Mouse (Mus musculus): Measurements from ENCODE around the gene Ppfibp1. TPM values are rescaled to one million over a fixed set of nuclear protein-coding genes. Genes with fewer than 3 reads are reported as not detected.

Ppfibp1 gene
- polyA plus RNA-seq, 1 experiment from 2014 or later, result 12.9 TPM

DNA sequence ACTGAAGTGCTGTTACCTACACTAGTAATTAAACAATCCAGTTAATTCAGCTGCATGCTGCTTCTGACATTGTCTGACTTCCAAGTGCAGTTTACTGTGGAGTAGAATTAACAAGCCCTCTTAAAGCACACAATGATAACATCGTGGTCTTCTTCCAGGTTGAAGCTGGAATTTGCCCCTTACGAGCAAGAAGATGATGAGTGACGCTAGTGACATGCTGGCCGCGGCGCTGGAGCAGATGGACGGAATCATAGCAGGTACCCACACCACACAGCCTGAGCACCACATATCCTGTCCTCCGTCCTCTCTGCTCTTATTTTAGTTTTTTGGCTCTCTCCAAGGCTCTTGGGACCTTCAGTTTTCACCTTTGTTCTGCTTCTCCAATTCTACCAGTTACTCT is 88.2 kb downstream of the Ppfibp1 start:
- WGBS (ENCODE audit: insufficient replicate concordance), result 75% methylated on average over 8 of the region's 8 CpGs

GRCm38 (mm10) chr6:146978691-146979114 is 90.4 kb downstream of the Ppfibp1 start:
- Histone ChIP-seq H3K27ac (ENCODE audit: low read length) (no peak overlapping the region), H3K4me1 (ENCODE audit: control insufficient read depth, low read depth, low read length) (no peaks in the 10 kb centered on the region), H3K4me2 (ENCODE audit: low read depth, low read length) (no peak overlapping the region), H3K9ac (ENCODE audit: low read depth, low read length) (no peak overlapping the region), H3K9me3 (replicated peaks; ENCODE audit: control insufficient read depth, low read length) (no peaks in the 10 kb centered on the region), H3K36me3 (ENCODE audit: control insufficient read depth, insufficient read depth) (peaks cover 3% of the 10 kb centered on the region; the same call in 1 of the 2 replicates), H3K27me3 (ENCODE audit: control insufficient read depth, insufficient read depth, low read depth, low read length) (no peaks in the 10 kb centered on the region), H3K4me3 (ENCODE audit: low read depth, low read length) (no peak overlapping the region)
- ATAC-seq (ENCODE audit: low read depth), result peak; percentile 37; the same call in 1 of the 2 replicates
- 45% methylated on average over 5 of the region's 5 CpGs for WGBS (ENCODE audit: insufficient replicate concordance)

More for the DNA sequence above, 88.2 kb downstream of the Ppfibp1 start:
- H3K9me3 ChIP-seq (replicated peaks; ENCODE audit: control insufficient read depth, low read length), result no peaks in the 10 kb centered on the region
- H3K4me1 ChIP-seq (ENCODE audit: control insufficient read depth, low read depth, low read length), result no peaks in the 10 kb centered on the region
- no peak overlapping the region for H3K27ac ChIP-seq (ENCODE audit: low read length)
- H3K36me3 ChIP-seq (ENCODE audit: control insufficient read depth, insufficient read depth), result peaks cover 3% of the 10 kb centered on the region; the same call in 1 of the 2 replicates
- no peak overlapping the region for H3K4me3 ChIP-seq (ENCODE audit: low read depth, low read length)
- H3K4me2 ChIP-seq (ENCODE audit: low read depth, low read length), result no peak overlapping the region
- no peaks in the 10 kb centered on the region for H3K27me3 ChIP-seq (ENCODE audit: control insufficient read depth, insufficient read depth, low read depth, low read length)
- ATAC-seq (ENCODE audit: low read depth), result no peak
- no peak overlapping the region for H3K9ac ChIP-seq (ENCODE audit: low read depth, low read length)

GRCm38 (mm10) chr6:146979115-146979744 is 90.9 kb downstream of the Ppfibp1 start:
- no peaks in the 10 kb centered on the region for H3K4me1 ChIP-seq (ENCODE audit: control insufficient read depth, low read depth, low read length)
- no peaks in the 10 kb centered on the region for H3K27me3 ChIP-seq (ENCODE audit: control insufficient read depth, insufficient read depth, low read depth, low read length)
- H3K9ac ChIP-seq (ENCODE audit: low read depth, low read length), result no peak overlapping the region
- H3K4me3 ChIP-seq (ENCODE audit: low read depth, low read length), result no peak overlapping the region
- H3K27ac ChIP-seq (ENCODE audit: low read length), result no peak overlapping the region
- H3K36me3 ChIP-seq (ENCODE audit: control insufficient read depth, insufficient read depth), result peaks cover 3% of the 10 kb centered on the region; the same call in 1 of the 2 replicates
- WGBS (ENCODE audit: insufficient replicate concordance), result 72% methylated on average over 1 of the region's 1 CpGs
- no peaks in the 10 kb centered on the region for H3K9me3 ChIP-seq (replicated peaks; ENCODE audit: control insufficient read depth, low read length)
- no peak overlapping the region for H3K4me2 ChIP-seq (ENCODE audit: low read depth, low read length)
- no peak for ATAC-seq (ENCODE audit: low read depth)

- WGBS (ENCODE audit: insufficient replicate concordance), result 53% methylated on average over 3 of the region's 3 CpGs
Measured at GRCm38 (mm10) chr6:146979953-146980352, 91.7 kb downstream of the Ppfibp1 start.

GRCm38 (mm10) chr6:146981249-146981835 is 93.1 kb downstream of the Ppfibp1 start:
- Histone ChIP-seq H3K27ac (ENCODE audit: low read length) (no peak overlapping the region), H3K36me3 (ENCODE audit: control insufficient read depth, insufficient read depth) (peaks cover 3% of the 10 kb centered on the region; the same call in 1 of the 2 replicates), H3K9me3 (replicated peaks; ENCODE audit: control insufficient read depth, low read length) (no peaks in the 10 kb centered on the region), H3K27me3 (ENCODE audit: control insufficient read depth, insufficient read depth, low read depth, low read length) (no peaks in the 10 kb centered on the region), H3K9ac (ENCODE audit: low read depth, low read length) (no peak overlapping the region), H3K4me2 (ENCODE audit: low read depth, low read length) (no peak overlapping the region), H3K4me1 (ENCODE audit: control insufficient read depth, low read depth, low read length) (no peaks in the 10 kb centered on the region), H3K4me3 (ENCODE audit: low read depth, low read length) (no peak overlapping the region)
- WGBS (ENCODE audit: insufficient replicate concordance), result 44% methylated on average over 1 of the region's 1 CpGs
- ATAC-seq (ENCODE audit: low read depth), result no peak

More at GRCm38 (mm10) chr6:146979953-146980352, 91.7 kb downstream of the Ppfibp1 start:
- no peaks in the 10 kb centered on the region for H3K9me3 ChIP-seq (replicated peaks; ENCODE audit: control insufficient read depth, low read length)
- no peak overlapping the region for H3K4me3 ChIP-seq (ENCODE audit: low read depth, low read length)
- peaks cover 3% of the 10 kb centered on the region; the same call in 1 of the 2 replicates for H3K36me3 ChIP-seq (ENCODE audit: control insufficient read depth, insufficient read depth)
- ATAC-seq (ENCODE audit: low read depth), result no peak
- no peak overlapping the region for H3K27ac ChIP-seq (ENCODE audit: low read length)
- H3K9ac ChIP-seq (ENCODE audit: low read depth, low read length), result no peak overlapping the region
- H3K4me2 ChIP-seq (ENCODE audit: low read depth, low read length), result no peak overlapping the region
- H3K27me3 ChIP-seq (ENCODE audit: control insufficient read depth, insufficient read depth, low read depth, low read length), result no peaks in the 10 kb centered on the region
- H3K4me1 ChIP-seq (ENCODE audit: control insufficient read depth, low read depth, low read length), result no peaks in the 10 kb centered on the region

DNA sequence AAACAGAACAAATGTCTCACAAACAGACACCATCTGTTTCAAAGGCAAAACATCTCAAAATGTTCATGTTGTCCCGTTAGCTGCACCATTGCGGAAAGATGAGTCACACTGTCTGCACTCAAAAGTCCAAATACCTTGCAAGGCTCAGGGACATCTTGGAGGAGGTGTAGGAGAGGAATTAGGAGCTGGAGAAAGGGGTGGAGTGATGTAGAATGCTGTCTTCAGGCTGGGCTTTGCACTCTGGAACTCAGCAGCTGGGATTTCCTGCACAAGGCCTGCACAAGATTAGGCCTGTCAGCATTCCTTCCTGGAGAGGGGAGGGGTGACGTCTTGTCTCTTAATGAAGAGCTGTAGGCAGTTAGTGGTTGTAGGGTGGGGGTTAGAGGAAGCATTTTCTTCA is 96.3 kb downstream of the Ppfibp1 start:
- Histone ChIP-seq H3K4me3 (ENCODE audit: low read depth, low read length) (no peak overlapping the region), H3K9ac (ENCODE audit: low read depth, low read length) (no peak overlapping the region), H3K27me3 (ENCODE audit: control insufficient read depth, insufficient read depth, low read depth, low read length) (no peaks in the 10 kb centered on the region), H3K9me3 (replicated peaks; ENCODE audit: control insufficient read depth, low read length) (no peaks in the 10 kb centered on the region), H3K27ac (ENCODE audit: low read length) (no peak overlapping the region), H3K4me2 (ENCODE audit: low read depth, low read length) (no peak overlapping the region), H3K4me1 (ENCODE audit: control insufficient read depth, low read depth, low read length) (no peaks in the 10 kb centered on the region), H3K36me3 (ENCODE audit: control insufficient read depth, insufficient read depth) (no peaks in the 10 kb centered on the region)
- ATAC-seq (ENCODE audit: low read depth), result peak; percentile 24; the same call in 1 of the 2 replicates
- 58% methylated on average over 3 of the region's 3 CpGs for WGBS (ENCODE audit: insufficient replicate concordance)

- WGBS (ENCODE audit: insufficient replicate concordance), result 27% methylated on average over 5 of the region's 5 CpGs
- no peak overlapping the region for H3K4me3 ChIP-seq (ENCODE audit: low read depth, low read length)
- H3K9me3 ChIP-seq (replicated peaks; ENCODE audit: control insufficient read depth, low read length), result no peaks in the 10 kb centered on the region
- no peak overlapping the region for H3K9ac ChIP-seq (ENCODE audit: low read depth, low read length)
- no peaks in the 10 kb centered on the region for H3K27me3 ChIP-seq (ENCODE audit: control insufficient read depth, insufficient read depth, low read depth, low read length)
- H3K4me1 ChIP-seq (ENCODE audit: control insufficient read depth, low read depth, low read length), result no peaks in the 10 kb centered on the region
- no peak for ATAC-seq (ENCODE audit: low read depth)
- no peaks in the 10 kb centered on the region for H3K36me3 ChIP-seq (ENCODE audit: control insufficient read depth, insufficient read depth)
- no peak overlapping the region for H3K4me2 ChIP-seq (ENCODE audit: low read depth, low read length)
- no peak overlapping the region for H3K27ac ChIP-seq (ENCODE audit: low read length)
Measured at GRCm38 (mm10) chr6:146994236-146994635, 105.9 kb downstream of the Ppfibp1 start.

GRCm38 (mm10) chr6:146995391-146995790 is 107.1 kb downstream of the Ppfibp1 start:
- Histone ChIP-seq H3K27me3 (ENCODE audit: control insufficient read depth, insufficient read depth, low read depth, low read length) (no peaks in the 10 kb centered on the region), H3K4me2 (ENCODE audit: low read depth, low read length) (no peak overlapping the region), H3K9ac (ENCODE audit: low read depth, low read length) (no peak overlapping the region), H3K9me3 (replicated peaks; ENCODE audit: control insufficient read depth, low read length) (no peaks in the 10 kb centered on the region), H3K4me3 (ENCODE audit: low read depth, low read length) (no peak overlapping the region), H3K4me1 (ENCODE audit: control insufficient read depth, low read depth, low read length) (no peaks in the 10 kb centered on the region), H3K36me3 (ENCODE audit: control insufficient read depth, insufficient read depth) (no peaks in the 10 kb centered on the region), H3K27ac (ENCODE audit: low read length) (no peak overlapping the region)
- ATAC-seq (ENCODE audit: low read depth), result no peak
- 59% methylated on average over 2 of the region's 2 CpGs for WGBS (ENCODE audit: insufficient replicate concordance)

- Histone ChIP-seq H3K4me3 (ENCODE audit: low read depth, low read length) (no peak overlapping the region), H3K27me3 (ENCODE audit: control insufficient read depth, insufficient read depth, low read depth, low read length) (no peaks in the 10 kb centered on the region), H3K9me3 (replicated peaks; ENCODE audit: control insufficient read depth, low read length) (no peaks in the 10 kb centered on the region), H3K36me3 (ENCODE audit: control insufficient read depth, insufficient read depth) (no peaks in the 10 kb centered on the region), H3K9ac (ENCODE audit: low read depth, low read length) (no peak overlapping the region), H3K4me1 (ENCODE audit: control insufficient read depth, low read depth, low read length) (no peaks in the 10 kb centered on the region), H3K4me2 (ENCODE audit: low read depth, low read length) (no peak overlapping the region), H3K27ac (ENCODE audit: low read length) (no peak overlapping the region)
- ATAC-seq (ENCODE audit: low read depth), result no peak
- WGBS (ENCODE audit: insufficient replicate concordance), result 69% methylated on average over 6 of the region's 6 CpGs
Measured at GRCm38 (mm10) chr6:146995878-146996277, 107.6 kb downstream of the Ppfibp1 start.

Data from liver, embryonic 16.5 days (tissue).